Mouse (Mus musculus) kidney, embryonic 15.5 days (tissue): ENCODE data around the gene Tomm40. TPM values are rescaled to one million over a fixed set of nuclear protein-coding genes. Genes with fewer than 3 reads are reported as not detected.
A peak's percentile ranks its signal among the peaks of the same experiment; 100 is the strongest.

Experiments used
- ATAC-seq: fragments of 200-750 bp; cut with Nextera tagmentation; replicated peaks from 2 replicates; pipeline ENCODE4 v1.8.0; 2017; ENCODE audit warnings: moderate TSS enrichment; ENCODE audit not compliant: low FRiP score
- H3K27ac ChIP-seq: fragments of 300-500 bp; sonication (generic); 2 replicates; pipeline ENCODE4 v1.5.1; 2015; ENCODE audit warnings: mild to moderate bottlenecking, inconsistent platforms
- H3K27me3 ChIP-seq: fragments of 300-500 bp; sonication (generic); 2 replicates; pipeline ENCODE4 v1.6.1; 2015; ENCODE audit warnings: inconsistent platforms
- H3K36me3 ChIP-seq: fragments of 300-500 bp; sonication (generic); 2 replicates; pipeline ENCODE4 v1.6.1; 2015; ENCODE audit warnings: inconsistent platforms
- H3K4me1 ChIP-seq: fragments of 300-500 bp; sonication (generic); 2 replicates; pipeline ENCODE4 v1.6.1; 2015; ENCODE audit warnings: inconsistent platforms
- H3K4me2 ChIP-seq: fragments of 300-500 bp; sonication (generic); 2 replicates; pipeline ENCODE4 v1.6.1; 2015; ENCODE audit warnings: moderate library complexity, mild to moderate bottlenecking, inconsistent platforms
- H3K4me3 ChIP-seq: fragments of 300-500 bp; sonication (generic); replicated peaks from 2 replicates; pipeline ENCODE4 v1.5.1; 2015; ENCODE audit warnings: mild to moderate bottlenecking, inconsistent platforms
- H3K9ac ChIP-seq: fragments of 300-500 bp; sonication (generic); 2 replicates; pipeline ENCODE4 v1.6.1; 2015; ENCODE audit warnings: mild to moderate bottlenecking, inconsistent platforms
- H3K9me3 ChIP-seq: fragments of 300-500 bp; sonication (generic); replicated peaks from 2 replicates; pipeline ENCODE4 v1.6.1; 2016; ENCODE audit warnings: inconsistent platforms
- WGBS: fragments of 180-500 bp; shearing (Covaris S2); methylation state at CpG from one replicate; pipeline ENCODE4 v1.1.7; 2015; ENCODE audit warnings: mixed read lengths; 5-methylcytosine and 5-hydroxymethylcytosine counted together
- polyA plus RNA-seq: library from polyadenylated mRNA; unstranded; fragments of >200 nt; fragmentation: Nextera tagmentation; extraction: Ambion mirVana; gene quantifications from 2 replicates; pipeline ENCODE4 v1.2.1, GENCODE M21; 2015

Tomm40 gene
- polyA plus RNA-seq, 1 experiment from 2014 or later, result 177 TPM

DNA sequence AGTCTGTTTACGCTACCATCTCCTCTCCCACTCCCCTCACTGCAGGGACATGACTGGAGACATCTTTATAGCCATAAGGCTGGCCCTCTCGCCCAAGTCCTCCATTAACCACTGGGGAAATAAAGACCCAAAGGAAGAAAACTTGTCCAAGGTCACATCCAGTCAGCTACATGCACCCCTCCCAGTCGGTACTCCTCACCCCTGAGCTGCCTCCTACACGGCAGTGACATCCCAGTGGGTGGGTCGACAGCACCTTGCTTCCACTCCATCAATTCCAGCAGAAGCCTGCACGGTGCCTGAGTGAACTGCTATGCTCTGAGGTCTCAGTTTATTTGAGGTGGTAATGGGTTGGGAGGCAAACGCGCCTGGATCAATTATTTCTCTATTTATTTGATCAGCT is 51.3 kb downstream of the Tomm40 start:
- H3K4me2 ChIP-seq, result peak overlapping the region; percentile 79
- ATAC-seq, result no peak
- peak overlapping the region; percentile 99 for H3K9ac ChIP-seq
- H3K36me3 ChIP-seq, result peaks cover 34% of the 10 kb centered on the region
- peaks cover 26% of the 10 kb centered on the region for H3K4me1 ChIP-seq
- no peaks in the 10 kb centered on the region for H3K27me3 ChIP-seq
- 7% methylated on average over 8 of the region's 8 CpGs for WGBS
- H3K9me3 ChIP-seq, result no peaks in the 10 kb centered on the region
- H3K27ac ChIP-seq, result 0 out of 2 replicates have a peak overlapping the region, but pooled peaks have one; percentile 84
- H3K4me3 ChIP-seq, result peak overlapping the region; percentile 100

GRCm38 (mm10) chr7:19652614-19653013 is 62.6 kb downstream of the Tomm40 start:
- Histone ChIP-seq H3K4me2 (no peak overlapping the region), H3K9me3 (no peaks in the 10 kb centered on the region), H3K36me3 (peaks cover 78% of the 10 kb centered on the region), H3K27me3 (no peaks in the 10 kb centered on the region), H3K4me3 (no peak overlapping the region), H3K9ac (no peak overlapping the region), H3K27ac (no peak overlapping the region), H3K4me1 (no peaks in the 10 kb centered on the region)
- 93% methylated on average over 2 of the region's 2 CpGs for WGBS
- no peak for ATAC-seq

Other genes starting within 250 kb of the Tomm40 start
- gene Bloc1s3, start 207.1 kb downstream of the Tomm40 start, polyA plus RNA-seq, result 2.3 and 2.6 TPM in 2 replicates
- gene Trappc6a, start 207.0 kb downstream of the Tomm40 start, polyA plus RNA-seq, result 76.2 and 81.2 TPM in 2 replicates
- gene Nkpd1, start 197.6 kb downstream of the Tomm40 start, polyA plus RNA-seq, result 0.10 and 0.15 TPM in 2 replicates
- gene Ppp1r37, start 152.4 kb downstream of the Tomm40 start, polyA plus RNA-seq, result 21.3 and 24.4 TPM in 2 replicates
- gene Zfp296, start 138.2 kb downstream of the Tomm40 start, polyA plus RNA-seq, result 0.55 and 0.66 TPM in 2 replicates
- gene Gemin7, start 137.8 kb downstream of the Tomm40 start, polyA plus RNA-seq, result 148 and 161 TPM in 2 replicates
- 50.6 and 58.6 TPM in 2 replicates for gene Clasrp, start 111.0 kb downstream of the Tomm40 start, polyA plus RNA-seq
- gene Relb, start 86.0 kb downstream of the Tomm40 start, polyA plus RNA-seq, result 8.8 and 10.0 TPM in 2 replicates
- 81.9 and 91.5 TPM in 2 replicates for gene Clptm1, start 50.4 kb downstream of the Tomm40 start, polyA plus RNA-seq
- gene Apoc2, start 37.5 kb downstream of the Tomm40 start, polyA plus RNA-seq, result 8.8 and 13.1 TPM in 2 replicates
- gene Gm44805, start 34.0 kb downstream of the Tomm40 start, polyA plus RNA-seq, result 2.5 TPM in 1 of 2 replicates, not detected in the other
- 2.3 and 6.6 TPM in 2 replicates for gene Apoc4, start 34.0 kb downstream of the Tomm40 start, polyA plus RNA-seq
- 15.7 and 20.7 TPM in 2 replicates for gene Apoc1, start 22.8 kb downstream of the Tomm40 start, polyA plus RNA-seq
- 259 and 340 TPM in 2 replicates for gene Apoe, start 16.2 kb downstream of the Tomm40 start, polyA plus RNA-seq
- 130 and 138 TPM in 2 replicates for gene Nectin2, start 35.0 kb upstream of the Tomm40 start, polyA plus RNA-seq
- 244 and 257 TPM in 2 replicates for gene Bcam, start 55.6 kb upstream of the Tomm40 start, polyA plus RNA-seq
- gene Cblc, start 81.4 kb upstream of the Tomm40 start, polyA plus RNA-seq, result 8.3 and 9.1 TPM in 2 replicates
- gene Bcl3, start 107.3 kb upstream of the Tomm40 start, polyA plus RNA-seq, result 3.9 and 4.9 TPM in 2 replicates
- 0.16 TPM in 1 of 2 replicates, not detected in the other for gene Gm19345, start 136.6 kb upstream of the Tomm40 start, polyA plus RNA-seq
- not detected in 2 replicates for gene Ceacam16, start 145.9 kb upstream of the Tomm40 start, polyA plus RNA-seq
- 0.09 TPM in 1 of 2 replicates, not detected in the other for gene Ceacam19, start 172.5 kb upstream of the Tomm40 start, polyA plus RNA-seq
- 13.7 and 13.9 TPM in 2 replicates for gene Pvr, start 205.7 kb upstream of the Tomm40 start, polyA plus RNA-seq
- 0.18 and 0.45 TPM in 2 replicates for gene Igsf23, start 235.3 kb upstream of the Tomm40 start, polyA plus RNA-seq
- gene Ceacam20, start 250.0 kb upstream of the Tomm40 start, polyA plus RNA-seq, result not detected in 2 replicates